Mouse (Mus musculus): ENCODE results near the gene Cep295nl.
"Not testable (repeated sequence)": the region's sequence is repeated elsewhere in the genome, so short reads cannot be mapped to it uniquely, and the experiment has no call there.

Gene Cep295nl

DNA sequence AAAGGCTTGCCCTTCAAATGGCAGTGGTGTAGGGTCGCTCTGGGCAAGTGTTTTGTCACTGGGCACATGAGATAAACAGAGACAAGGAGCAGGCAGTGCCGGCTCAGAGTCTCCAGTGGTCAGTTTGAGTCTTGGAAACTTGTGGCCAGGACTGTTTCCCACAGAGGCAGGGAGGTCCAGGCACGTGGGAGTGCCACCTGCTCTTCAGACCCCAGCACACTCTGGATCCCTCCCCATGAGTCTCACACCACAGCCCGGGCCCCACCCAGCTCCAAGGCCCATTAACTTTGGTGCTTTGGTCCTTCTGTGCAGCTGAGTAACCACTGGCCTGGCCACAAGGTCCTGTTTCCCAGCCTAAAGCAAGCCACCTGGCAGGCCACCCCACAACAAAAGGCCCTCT, 20.3 kb downstream of the Cep295nl start:
- no peak for DNase-seq (ENCODE audit: low read depth, low spot score)

DNA sequence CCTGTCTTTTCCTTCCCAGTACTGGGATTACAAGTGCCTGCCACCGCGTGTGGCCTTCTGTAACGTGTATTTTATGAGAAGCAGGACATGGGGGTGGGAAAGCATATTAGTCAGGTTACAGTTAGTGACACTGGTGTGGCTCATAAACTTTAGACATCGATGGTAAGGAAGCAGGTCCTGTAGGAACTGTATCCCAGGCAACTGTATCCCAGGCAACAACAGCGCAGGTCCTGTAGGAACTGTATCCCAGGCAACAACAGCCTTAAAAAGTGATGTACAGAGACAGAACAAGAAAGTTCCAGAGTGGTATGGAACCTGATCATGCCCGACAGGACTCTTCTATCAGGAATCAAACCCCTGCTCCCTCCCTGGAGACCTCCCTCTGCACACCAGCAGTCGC, 20.8 kb downstream of the Cep295nl start:
- no peak for DNase-seq (ENCODE audit: low read depth, low spot score)

DNA sequence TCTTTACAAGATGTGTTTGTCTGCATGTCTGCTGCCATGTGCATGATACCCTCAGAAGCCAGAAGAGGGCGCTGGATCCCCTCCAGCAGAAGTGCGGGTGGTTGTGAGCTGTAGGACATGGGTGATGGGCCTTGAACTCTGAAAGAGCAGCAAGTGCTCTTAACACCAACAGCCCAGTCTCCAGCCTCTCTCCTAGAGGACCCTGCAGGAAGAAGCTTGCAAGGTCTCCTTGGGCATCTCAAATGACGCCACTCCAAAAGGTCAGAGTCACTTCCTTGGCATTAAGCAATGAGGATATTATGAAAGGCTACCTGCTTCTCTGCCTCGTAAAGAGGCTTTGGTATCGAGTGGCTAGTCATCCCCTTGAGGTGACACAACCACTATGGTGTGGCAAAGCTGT, 23.6 kb downstream of the Cep295nl start:
- DNase-seq (ENCODE audit: low read depth, low spot score): no peak

DNA sequence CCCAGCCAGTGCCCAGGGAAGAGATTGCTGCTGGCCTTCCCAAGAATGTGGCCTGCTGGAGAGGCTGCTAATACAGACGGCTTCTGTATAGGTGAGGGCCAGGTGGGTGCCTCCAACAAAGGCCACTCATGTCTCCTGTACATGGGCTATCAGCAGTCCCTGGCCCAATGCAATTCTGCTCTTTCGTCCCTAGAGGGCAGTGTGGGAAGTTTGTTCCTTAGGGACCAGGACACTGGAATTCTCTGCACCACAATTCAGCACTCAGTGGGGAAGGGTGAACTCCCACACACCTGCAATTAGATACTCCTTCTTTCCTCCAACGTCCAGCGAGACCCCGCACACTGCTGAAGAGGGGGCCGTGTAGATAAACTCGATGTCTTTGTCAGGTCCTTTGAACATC, 25.2 kb downstream of the Cep295nl start:
- DNase-seq (ENCODE audit: low read depth, low spot score): no peak

DNA sequence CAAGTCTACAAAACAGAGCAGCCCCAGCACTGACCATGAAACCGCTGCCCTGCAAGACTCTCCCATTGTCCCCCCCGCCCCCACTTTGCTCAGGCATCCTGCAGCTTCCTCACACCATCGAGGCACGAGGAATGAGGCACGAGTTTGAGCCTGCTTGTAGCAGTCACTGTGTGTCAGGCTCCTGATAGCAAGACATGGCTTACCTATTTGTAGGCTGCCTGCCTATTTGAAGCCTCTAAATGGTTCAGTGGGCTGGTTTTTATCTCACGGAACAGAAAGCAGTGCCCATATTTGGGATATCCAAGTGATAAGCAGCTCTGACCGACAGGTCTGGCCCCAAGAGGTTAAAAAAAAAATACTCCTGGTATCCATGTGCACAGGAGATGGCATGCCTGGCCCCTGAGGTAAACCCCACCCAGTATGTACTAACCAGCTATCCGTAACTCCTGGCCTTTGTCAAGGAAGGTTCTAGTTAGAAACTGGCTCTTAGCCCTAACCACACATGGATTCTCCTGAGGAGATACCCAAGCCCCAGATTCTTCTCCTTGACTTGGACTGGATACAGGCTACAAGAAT, 26.0 kb downstream of the Cep295nl start:
- DNase-seq (ENCODE audit: low read depth, low spot score): no peak

DNA sequence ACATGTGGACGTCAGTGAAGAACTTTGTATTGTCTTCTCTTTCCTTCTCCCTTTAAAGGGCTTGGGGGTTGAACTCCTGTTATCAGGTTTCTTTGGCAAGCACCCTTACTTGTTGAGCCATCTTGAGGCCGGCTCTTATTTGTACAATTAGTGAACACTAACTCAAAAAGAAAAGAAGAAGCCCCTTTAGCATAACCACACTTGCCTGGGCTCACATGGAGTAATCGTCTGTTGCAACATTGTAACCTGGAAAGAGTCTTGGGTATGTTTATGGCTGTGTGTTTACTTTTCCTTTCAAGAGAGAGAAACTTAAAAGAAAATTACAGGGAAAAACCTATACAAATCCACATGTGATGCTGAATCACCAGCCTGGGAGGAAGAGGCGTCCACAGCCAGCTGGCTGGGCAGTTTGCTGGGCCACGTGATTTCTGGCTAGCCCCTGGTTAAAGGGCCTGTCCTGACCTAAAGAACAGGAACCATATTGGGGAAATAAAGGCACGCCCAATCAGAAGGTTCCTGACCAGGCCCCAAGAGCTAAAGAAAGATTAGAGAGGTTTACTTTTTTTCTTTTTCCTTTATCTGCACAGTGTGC, 30.1 kb downstream of the Cep295nl start:
- no peak for DNase-seq (ENCODE audit: low read depth, low spot score)

DNA sequence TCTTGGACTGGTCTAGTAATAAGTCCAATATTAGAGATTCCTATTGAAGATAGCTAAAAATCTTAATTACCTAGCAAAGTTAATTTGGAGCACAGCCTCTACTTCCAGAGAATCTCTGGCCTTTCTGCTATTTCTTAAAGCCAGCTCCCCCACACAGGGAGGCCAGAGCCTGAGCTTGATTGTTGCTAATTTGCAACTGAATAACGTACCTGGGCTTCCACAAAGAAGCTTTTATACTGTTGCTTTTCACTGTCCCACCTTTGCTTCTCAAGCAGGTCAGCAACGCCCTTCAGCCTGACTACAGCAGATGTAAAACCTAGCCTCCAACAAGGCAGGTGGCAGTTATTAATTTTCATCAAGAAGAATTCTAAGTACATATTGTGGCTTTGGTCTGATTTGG, 34.3 kb downstream of the Cep295nl start:
- not testable (repeated sequence) for DNase-seq (ENCODE audit: low read depth, low spot score)

DNA sequence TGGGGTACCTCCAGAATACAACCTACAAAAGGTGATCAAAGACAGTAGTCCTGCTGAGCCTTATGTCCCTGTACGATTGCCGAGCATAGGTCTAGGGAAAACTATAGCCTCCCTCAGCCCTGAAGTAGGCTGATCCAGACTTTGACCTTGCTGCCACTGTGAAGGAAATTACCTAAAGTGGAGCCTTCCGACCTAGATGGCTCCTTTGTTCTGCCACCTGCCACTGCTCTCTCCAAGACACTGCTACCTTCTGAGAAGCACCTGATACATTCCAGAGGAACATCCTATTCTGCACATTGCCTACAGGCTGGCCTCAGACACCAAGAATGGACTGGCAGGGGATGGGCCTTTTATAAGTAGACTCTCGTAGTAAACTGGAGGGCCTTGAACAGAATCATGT, 38.3 kb downstream of the Cep295nl start:
- DNase-seq (ENCODE audit: low read depth, low spot score): not testable (repeated sequence)

DNA sequence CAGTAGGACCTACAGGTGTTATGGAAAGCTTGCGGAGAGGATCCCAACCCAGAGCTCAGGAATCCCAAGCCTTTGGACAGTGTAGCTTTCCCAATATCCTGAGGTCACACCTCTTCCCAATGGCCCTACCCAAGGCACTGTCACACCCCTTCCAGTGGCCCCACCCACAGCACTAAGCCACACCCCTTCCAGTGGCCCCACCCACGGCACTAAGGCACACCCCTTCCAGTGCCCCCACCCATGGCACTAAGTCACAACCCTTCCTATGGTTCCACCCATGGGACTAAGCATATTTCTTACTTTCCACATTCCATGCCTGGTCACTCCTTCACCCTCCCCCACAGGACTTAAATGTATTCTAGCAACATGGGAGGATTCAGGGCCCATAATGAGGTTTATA, 43.5 kb downstream of the Cep295nl start:
- DNase-seq (ENCODE audit: low read depth, low spot score): no peak

DNA sequence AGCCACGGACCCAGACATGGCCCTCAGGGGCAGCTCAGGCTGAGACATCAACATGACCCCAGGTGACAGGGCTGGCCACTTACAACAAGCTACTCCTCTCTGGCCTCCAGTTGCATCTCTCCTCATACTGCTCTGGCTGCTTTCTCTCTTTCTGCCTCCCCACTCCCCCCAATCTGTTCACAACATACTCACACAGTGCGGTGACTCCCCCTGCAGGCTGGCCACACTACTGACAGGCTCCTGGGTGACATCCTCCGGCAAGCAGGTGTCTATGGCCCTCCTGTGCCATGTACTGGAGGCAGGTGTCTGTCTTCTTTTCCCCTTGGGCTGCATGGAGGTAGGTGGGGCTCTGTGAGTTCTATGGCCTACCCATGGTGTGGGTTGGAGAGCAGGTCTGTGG, 44.3 kb downstream of the Cep295nl start:
- no peak for DNase-seq (ENCODE audit: low read depth, low spot score)

DNA sequence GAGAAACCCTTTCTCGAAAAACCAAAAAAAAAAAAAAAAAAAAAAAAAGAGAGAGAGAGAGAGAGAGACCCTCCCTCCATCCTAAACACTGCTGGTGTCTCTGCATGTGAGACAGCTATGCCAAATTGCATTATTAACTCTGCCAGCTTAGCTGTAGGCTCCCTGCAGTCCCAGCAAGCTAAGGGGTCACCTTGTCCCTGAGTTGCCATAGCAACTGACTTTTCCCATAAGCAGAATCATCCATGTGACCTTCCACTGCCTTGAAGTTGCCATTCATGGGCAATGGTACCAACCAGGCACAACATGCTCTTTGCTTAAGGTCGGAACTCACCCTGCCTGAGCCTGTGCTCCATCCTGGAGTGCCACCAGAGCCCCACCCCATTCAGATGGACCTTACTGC, 47.3 kb downstream of the Cep295nl start:
- DNase-seq (ENCODE audit: low read depth, low spot score): no peak

DNA sequence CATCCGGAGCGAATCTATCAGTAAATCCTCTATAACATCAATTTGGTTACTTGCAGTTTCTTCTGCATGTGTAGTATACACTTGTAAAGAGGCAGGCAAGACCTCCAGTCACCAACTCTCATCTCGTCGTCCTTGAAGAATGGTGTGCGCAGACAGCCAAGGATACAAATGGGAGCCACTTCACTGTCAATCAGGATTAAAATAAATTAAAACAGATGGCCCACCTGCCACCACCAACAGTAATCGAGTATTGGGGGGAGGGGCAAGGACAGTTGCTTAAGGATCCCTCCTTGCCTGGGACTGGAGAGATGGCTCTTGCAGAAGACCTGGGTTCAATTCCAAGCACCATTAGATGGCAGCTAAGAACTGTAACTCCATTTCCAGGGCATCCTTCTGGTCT, 49.6 kb downstream of the Cep295nl start:
- no peak for DNase-seq (ENCODE audit: low read depth, low spot score)

DNA sequence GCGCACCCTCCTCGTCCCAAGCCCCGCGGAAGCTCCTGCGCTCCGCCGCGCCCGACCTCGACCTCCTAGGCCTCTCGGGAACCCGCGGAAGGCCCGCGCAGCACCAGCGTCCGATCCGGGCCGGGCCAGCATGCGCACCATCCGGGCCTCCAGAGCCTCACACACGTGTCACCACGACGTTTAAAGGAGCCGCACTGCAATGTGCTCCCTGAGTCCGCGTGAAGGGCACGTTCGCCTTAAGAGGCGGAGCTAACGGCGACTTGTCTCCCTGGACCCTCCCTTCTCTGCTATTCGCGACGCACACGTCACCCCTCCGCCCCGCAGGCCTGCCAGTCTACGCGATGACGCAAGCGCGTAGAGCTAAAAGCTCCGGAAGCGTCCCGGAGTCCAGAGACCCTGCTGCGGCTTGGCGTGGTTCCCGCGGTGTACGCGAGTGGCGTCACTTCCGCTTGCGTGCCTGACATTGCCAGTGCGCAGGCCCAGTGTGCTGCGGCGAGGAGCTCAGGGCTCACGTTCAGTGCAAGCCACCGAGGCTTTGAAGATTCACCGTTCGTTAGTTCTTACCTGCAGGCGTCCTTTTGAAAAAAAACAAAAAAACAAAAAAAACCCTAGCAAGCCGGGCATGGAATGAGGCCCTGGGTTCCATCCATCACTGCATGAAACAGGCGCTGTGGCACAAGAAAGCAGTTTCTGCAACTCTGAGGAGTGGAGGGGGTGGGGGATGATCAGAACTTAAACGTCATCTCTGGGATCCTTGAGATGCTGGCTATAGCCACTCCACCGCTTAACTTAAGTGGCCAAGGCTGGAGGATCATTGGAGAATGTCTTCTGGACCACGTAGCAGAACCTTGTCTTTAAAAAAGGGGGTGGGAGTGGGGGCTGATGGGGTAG, 52.1 kb downstream of the Cep295nl start, which contains the start of gene Usp36:
Gene Usp36 (minus strand): TSS at position 246 of the 891 bp plus-strand sequence.
- DNase-seq (ENCODE audit: low read depth, low spot score): peak; percentile 100

DNA sequence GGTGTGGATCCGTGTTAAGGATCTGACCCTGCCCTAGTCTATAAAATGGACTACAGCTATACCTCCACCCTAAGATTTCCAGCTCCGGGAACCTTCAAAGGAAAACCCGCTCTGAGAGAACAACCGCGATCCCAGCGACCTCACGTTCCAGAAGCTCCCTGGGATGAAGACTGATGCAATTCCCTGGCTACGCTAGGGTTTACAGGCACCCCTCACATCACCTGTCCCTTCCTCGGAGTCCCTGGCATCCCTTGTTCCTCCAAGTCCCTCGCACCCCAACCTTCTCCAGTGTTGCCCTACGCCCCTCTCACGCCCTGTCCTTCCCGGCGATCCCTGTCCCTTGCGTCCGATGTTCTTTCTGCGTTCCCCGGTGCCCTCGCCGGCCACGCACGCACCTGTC, 52.7 kb downstream of the Cep295nl start:
- DNase-seq (ENCODE audit: low read depth, low spot score): no peak

DNA sequence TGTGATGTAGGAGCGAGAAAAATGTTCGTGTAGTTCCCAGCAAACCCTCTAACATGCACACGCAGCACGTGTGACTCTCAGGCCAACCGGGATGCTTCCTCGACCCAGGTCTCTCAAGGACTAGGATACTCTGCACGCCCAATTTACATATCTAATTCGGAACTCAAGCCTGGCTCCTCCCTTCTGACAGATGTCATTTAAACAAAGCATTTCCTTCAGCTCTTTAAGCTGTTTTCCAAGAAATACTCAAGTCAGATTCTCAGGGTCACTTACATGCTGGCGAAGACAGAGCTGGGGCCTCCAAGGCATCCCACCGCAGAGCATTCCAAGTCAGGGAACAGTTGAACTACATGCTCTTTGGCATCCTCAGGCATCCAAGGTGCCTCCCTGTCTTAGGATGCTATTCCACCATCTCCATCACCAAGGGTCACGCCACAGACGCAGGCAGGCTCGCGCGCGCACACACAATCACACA, 53.2 kb downstream of the Cep295nl start:
- DNase-seq (ENCODE audit: low read depth, low spot score): no peak

DNA sequence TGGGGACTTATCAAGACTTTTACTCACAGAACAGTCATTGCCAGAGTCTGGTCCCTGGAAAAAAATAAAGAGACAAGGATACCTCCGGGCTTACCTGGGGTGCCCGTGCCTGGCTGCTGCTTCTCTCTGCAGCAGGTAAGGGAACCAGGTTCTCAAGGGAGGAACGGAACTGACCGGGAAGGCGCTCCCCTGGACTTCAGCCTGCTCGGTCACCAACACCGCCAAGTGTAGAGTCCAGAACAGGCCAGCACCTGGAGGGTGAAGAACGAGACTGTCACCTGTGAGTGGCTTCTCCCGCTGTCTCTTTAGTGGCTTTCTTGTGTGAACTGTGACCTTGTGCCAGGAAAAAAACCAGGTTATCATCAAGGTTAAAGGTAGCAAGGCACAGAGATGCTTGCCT, 54.7 kb downstream of the Cep295nl start:
- no peak for DNase-seq (ENCODE audit: low read depth, low spot score)

DNA sequence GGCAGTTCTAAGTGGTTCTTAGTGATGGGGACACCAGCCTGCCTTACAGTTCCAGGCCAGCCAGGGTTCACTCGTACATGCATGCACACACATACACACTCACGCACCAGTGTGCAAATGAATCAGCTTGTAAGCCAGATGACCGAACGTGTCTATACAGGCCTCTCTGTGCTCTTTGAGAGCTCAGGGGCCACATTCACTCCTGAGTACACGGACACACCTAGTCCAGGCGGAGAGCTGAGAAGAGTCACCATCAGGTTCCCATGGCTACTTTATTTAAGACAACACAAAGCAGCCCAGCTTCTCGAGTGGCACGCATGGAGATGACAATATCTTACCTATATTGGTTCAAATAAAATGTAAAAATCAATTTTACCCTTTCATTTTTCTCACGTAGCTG, 55.9 kb downstream of the Cep295nl start:
- DNase-seq (ENCODE audit: low read depth, low spot score): no peak

DNA sequence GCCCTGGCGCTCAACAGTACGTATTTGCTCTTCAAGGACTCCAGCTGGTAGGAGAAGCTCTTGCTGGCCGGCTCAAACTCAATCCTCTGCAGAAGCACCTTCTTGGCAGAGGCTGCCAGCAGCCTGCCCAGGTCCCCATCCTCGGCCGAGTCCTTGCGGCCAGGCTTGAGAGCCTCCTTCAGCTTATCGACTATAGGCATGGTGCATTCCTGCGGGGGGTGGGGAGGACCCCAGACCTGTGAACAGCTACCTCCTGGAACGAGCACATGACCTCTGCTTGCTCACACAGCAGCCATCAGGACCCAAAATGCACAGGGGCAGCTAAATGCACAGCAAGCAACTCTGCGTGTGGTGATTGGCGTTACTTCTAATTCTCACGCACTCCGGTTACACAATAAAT, 56.5 kb downstream of the Cep295nl start:
- no peak for DNase-seq (ENCODE audit: low read depth, low spot score)
